Mouse (Mus musculus) hindbrain, embryonic 13.5 days (tissue): ENCODE measurements around the gene Tecpr2. TPM values are rescaled to one million over a fixed set of nuclear protein-coding genes. Genes with fewer than 3 reads are reported as not detected.

ENCODE experiments used
- ATAC-seq: fragments of 200-750 bp; cut with Nextera tagmentation; 2 replicates; pipeline ENCODE4 v1.8.0; 2017; ENCODE audit warnings: moderate TSS enrichment; ENCODE audit not compliant: low FRiP score
- H3K27ac ChIP-seq: fragments of 300-500 bp; sonication (generic); 2 replicates; pipeline ENCODE4 v1.5.1; 2015; ENCODE audit warnings: inconsistent platforms, mild to moderate bottlenecking, moderate library complexity
- H3K27me3 ChIP-seq: fragments of 300-500 bp; sonication (generic); 2 replicates; pipeline ENCODE4 v1.6.1; 2015; ENCODE audit warnings: mild to moderate bottlenecking, inconsistent platforms
- H3K36me3 ChIP-seq: fragments of 300-500 bp; sonication (generic); 2 replicates; pipeline ENCODE4 v1.6.1; 2015; ENCODE audit warnings: mild to moderate bottlenecking, inconsistent platforms
- H3K4me1 ChIP-seq: fragments of 300-500 bp; sonication (generic); replicated peaks from 2 replicates; pipeline ENCODE4 v1.6.1; 2015; ENCODE audit warnings: inconsistent platforms
- H3K4me2 ChIP-seq: fragments of 300-500 bp; sonication (generic); 2 replicates; pipeline ENCODE4 v1.6.1; 2015; ENCODE audit warnings: inconsistent platforms, mild to moderate bottlenecking, moderate library complexity
- H3K4me3 ChIP-seq: fragments of 300-500 bp; sonication (generic); 2 replicates; pipeline ENCODE4 v1.5.1; 2015; ENCODE audit warnings: mild to moderate bottlenecking, inconsistent platforms
- H3K9ac ChIP-seq: fragments of 300-500 bp; sonication (generic); 2 replicates; pipeline ENCODE4 v1.6.1; 2015; ENCODE audit warnings: mild to moderate bottlenecking, inconsistent platforms
- H3K9me3 ChIP-seq: fragments of 300-500 bp; sonication (generic); 2 replicates; pipeline ENCODE4 v1.6.1; 2016; ENCODE audit warnings: inconsistent platforms
- WGBS: fragments of 180-500 bp; shearing (Covaris S2); methylation state at CpG from one replicate; pipeline ENCODE4 v1.1.7; 2015; 5-methylcytosine and 5-hydroxymethylcytosine counted together
- polyA plus RNA-seq: library from polyadenylated mRNA; unstranded; fragments of >200 nt; fragmentation: Nextera tagmentation; extraction: Ambion mirVana; gene quantifications from 2 replicates; pipeline ENCODE4 v1.2.1, GENCODE M21; 2015

Gene Tecpr2
- 6.4 and 7.3 TPM in 2 replicates for polyA plus RNA-seq

- H3K4me3 ChIP-seq: peak within 1 kb of the TSS; percentile 79
- no peaks in the 10 kb centered on the region for H3K36me3 ChIP-seq
- peak within 1 kb of the TSS; percentile 93 for H3K27ac ChIP-seq
- WGBS: under 1% methylated on average over 68 of the region's 74 CpGs
- H3K9ac ChIP-seq: peak within 1 kb of the TSS; percentile 87
- H3K9me3 ChIP-seq: no peaks in the 10 kb centered on the region
- H3K27me3 ChIP-seq: no peaks in the 10 kb centered on the region
- peak; percentile 99 for ATAC-seq
- H3K4me2 ChIP-seq: peak within 1 kb of the TSS; percentile 96
- H3K4me1 ChIP-seq: peaks cover 25% of the 10 kb centered on the region
Measured at GRCm38 (mm10) chr12:110889036-110890020, at the start of gene Tecpr2, which contains the start of gene Cinp. Gene Tecpr2, plus strand, starts transcription at chr12:110889264. Gene Cinp, minus strand, starts transcription at chr12:110889145.

- H3K9ac ChIP-seq: peak within 1 kb of the TSS; percentile 77
- H3K4me2 ChIP-seq: peak within 1 kb of the TSS; percentile 68
- WGBS: under 1% methylated on average over 71 of the region's 71 CpGs
- H3K4me1 ChIP-seq: peaks cover 42% of the 10 kb centered on the region
- H3K36me3 ChIP-seq: no peaks in the 10 kb centered on the region
- H3K27me3 ChIP-seq: peaks cover 19% of the 10 kb centered on the region
- H3K9me3 ChIP-seq: no peaks in the 10 kb centered on the region
- peak within 1 kb of the TSS; percentile 71 for H3K4me3 ChIP-seq
- ATAC-seq: peak; percentile 86
- peak within 1 kb of the TSS; percentile 71 for H3K27ac ChIP-seq
Measured at GRCm38 (mm10) chr12:110840348-110841198, 48.5 kb upstream of the Tecpr2 start, which contains the start of gene Mok. Gene Mok, minus strand, starts transcription at chr12:110840939.

- Histone ChIP-seq H3K27ac (no peak overlapping the region), H3K4me1 (peaks cover 43% of the 10 kb centered on the region), H3K9ac (no peak overlapping the region), H3K9me3 (no peaks in the 10 kb centered on the region), H3K27me3 (peaks cover 32% of the 10 kb centered on the region), H3K36me3 (no peaks in the 10 kb centered on the region), H3K4me3 (no peak overlapping the region), H3K4me2 (no peak overlapping the region)
- WGBS: 70% methylated on average over 5 of the region's 5 CpGs
- no peak for ATAC-seq
Measured at GRCm38 (mm10) chr12:110841731-110842493, 47.2 kb upstream of the Tecpr2 start.

GRCm38 (mm10) chr12:110843194-110844048 is 45.6 kb upstream of the Tecpr2 start:
- H3K36me3 ChIP-seq: no peaks in the 10 kb centered on the region
- peak overlapping the region; percentile 43 for H3K4me3 ChIP-seq
- peaks cover 33% of the 10 kb centered on the region for H3K4me1 ChIP-seq
- peaks cover 36% of the 10 kb centered on the region for H3K27me3 ChIP-seq
- H3K4me2 ChIP-seq: peak overlapping the region; percentile 59
- ATAC-seq: no peak
- peak overlapping the region; percentile 65 for H3K9ac ChIP-seq
- H3K27ac ChIP-seq: no peak overlapping the region
- WGBS: 20% methylated on average over 32 of the region's 32 CpGs
- no peaks in the 10 kb centered on the region for H3K9me3 ChIP-seq

- WGBS: 1% methylated on average over 42 of the region's 42 CpGs
- Histone ChIP-seq H3K27ac (no peak overlapping the region), H3K27me3 (peaks cover 36% of the 10 kb centered on the region), H3K9ac (peak overlapping the region; percentile 65), H3K4me2 (peak overlapping the region; percentile 59), H3K36me3 (no peaks in the 10 kb centered on the region), H3K4me3 (peak overlapping the region; percentile 43), H3K9me3 (no peaks in the 10 kb centered on the region), H3K4me1 (peaks cover 33% of the 10 kb centered on the region)
- no peak for ATAC-seq
Measured at GRCm38 (mm10) chr12:110844227-110845130, 44.6 kb upstream of the Tecpr2 start.

GRCm38 (mm10) chr12:110845131-110845880 is 43.8 kb upstream of the Tecpr2 start:
- Histone ChIP-seq H3K27ac (0 out of 2 replicates have a peak overlapping the region, but pooled peaks have one; percentile 8), H3K9me3 (no peaks in the 10 kb centered on the region), H3K27me3 (peaks cover 36% of the 10 kb centered on the region), H3K4me2 (peak overlapping the region; percentile 59), H3K36me3 (no peaks in the 10 kb centered on the region), H3K4me3 (peak overlapping the region; percentile 43), H3K4me1 (peaks cover 29% of the 10 kb centered on the region), H3K9ac (peak overlapping the region; percentile 65)
- WGBS: under 1% methylated on average over 36 of the region's 36 CpGs
- ATAC-seq: peak; percentile 44; the same call in 1 of the 2 replicates

GRCm38 (mm10) chr12:110846191-110846765 is 42.8 kb upstream of the Tecpr2 start:
- Histone ChIP-seq H3K4me3 (peak overlapping the region; percentile 43; the same call in 1 of the 2 replicates), H3K4me1 (peaks cover 36% of the 10 kb centered on the region), H3K27me3 (peaks cover 36% of the 10 kb centered on the region), H3K36me3 (no peaks in the 10 kb centered on the region), H3K9ac (peak overlapping the region; percentile 49; the same call in 1 of the 2 replicates), H3K27ac (no peak overlapping the region), H3K9me3 (no peaks in the 10 kb centered on the region), H3K4me2 (peak overlapping the region; percentile 59)
- ATAC-seq: no peak
- 65% methylated on average over 6 of the region's 6 CpGs for WGBS

- Histone ChIP-seq H3K9me3 (no peaks in the 10 kb centered on the region), H3K27me3 (peaks cover 20% of the 10 kb centered on the region), H3K36me3 (peaks cover 3% of the 10 kb centered on the region), H3K27ac (peak within 1 kb of the TSS; percentile 60), H3K4me3 (peak within 1 kb of the TSS; percentile 83), H3K4me2 (peak within 1 kb of the TSS; percentile 73), H3K9ac (peak within 1 kb of the TSS; percentile 95), H3K4me1 (peaks cover 24% of the 10 kb centered on the region)
- WGBS: under 1% methylated on average over 67 of the region's 89 CpGs
- ATAC-seq: peak; percentile 87
Measured at GRCm38 (mm10) chr12:110850010-110850928, 38.8 kb upstream of the Tecpr2 start, which contains the start of gene Zfp839. Gene Zfp839, plus strand, starts transcription at chr12:110850253.
